Mouse (Mus musculus) layer of hippocampus, adult 18-20 months (tissue): ENCODE data around the gene Homer3. TPM values are rescaled to one million over a fixed set of nuclear protein-coding genes. Genes with fewer than 3 reads are reported as not detected.
A peak's percentile ranks its signal among the peaks of the same experiment; 100 is the strongest.

ENCODE experiments used
- DNase-seq, 2 experiments: peaks; one replicate each; pipeline ENCODE4 v3.0.0; 2022; ENCODE audit warnings: low spot score in 2 of 2
- total RNA-seq, 2 experiments: library from RNA; stranded (reverse); gene quantifications; 2 replicates each; pipeline ENCODE4 v1.2.3; 2021

The Homer3 gene
- total RNA-seq, 2 experiments from 2014 or later: 71.9 to 76.0 TPM

GRCm38 (mm10) chr8:70283136-70284077 lies 780 bp downstream of the Homer3 start:
- DNase-seq: no peak

- DNase-seq: no peak
Measured at GRCm38 (mm10) chr8:70284421-70284820, 1.8 kb downstream of the Homer3 start.

GRCm38 (mm10) chr8:70285304-70285703 lies 2.7 kb downstream of the Homer3 start:
- DNase-seq: no peak

- no peak for DNase-seq
Measured at GRCm38 (mm10) chr8:70286737-70287136, 4.1 kb downstream of the Homer3 start.

GRCm38 (mm10) chr8:70293988-70294405 lies 11.4 kb downstream of the Homer3 start:
- peak; percentile 56 to 74 for DNase-seq

- no peak for DNase-seq
Measured at GRCm38 (mm10) chr8:70300881-70301280, 18.3 kb downstream of the Homer3 start.

GRCm38 (mm10) chr8:70302358-70302890 lies 19.8 kb downstream of the Homer3 start, which contains the start of the genes Ddx49 and Cope:
Ddx49 (minus strand) TSS chr8:70302489.
Cope (plus strand) TSS chr8:70302518.
- DNase-seq: peak; percentile 91 to 98

GRCm38 (mm10) chr8:70302901-70303300 lies 20.3 kb downstream of the Homer3 start:
- no peak for DNase-seq

GRCm38 (mm10) chr8:70309311-70309710 lies 26.7 kb downstream of the Homer3 start:
- DNase-seq: no peak

- DNase-seq: no peak
Measured at GRCm38 (mm10) chr8:70313399-70313798, 30.8 kb downstream of the Homer3 start.

- DNase-seq: peak; percentile 82 to 92
Measured at GRCm38 (mm10) chr8:70315624-70316510, 33.2 kb downstream of the Homer3 start, which contains the start of gene Cers1. Cers1 (plus strand) TSS chr8:70315775.

- peak; percentile 89 to 95 for DNase-seq
Measured at GRCm38 (mm10) chr8:70316511-70317504, 34.2 kb downstream of the Homer3 start.

GRCm38 (mm10) chr8:70317872-70318271 lies 35.2 kb downstream of the Homer3 start:
- DNase-seq: no peak

GRCm38 (mm10) chr8:70323716-70324115 lies 41.1 kb downstream of the Homer3 start:
- no peak for DNase-seq

- no peak for DNase-seq
Measured at GRCm38 (mm10) chr8:70327512-70327911, 44.9 kb downstream of the Homer3 start.

GRCm38 (mm10) chr8:70329124-70329834 lies 46.7 kb downstream of the Homer3 start, which contains the start of gene Gdf1:
Gdf1 (plus strand) TSS chr8:70329817.
- DNase-seq: no peak

- no peak for DNase-seq
Measured at GRCm38 (mm10) chr8:70329835-70330740, 47.5 kb downstream of the Homer3 start.

- DNase-seq: peak; percentile 59 to 77
Measured at GRCm38 (mm10) chr8:70330741-70331364, 48.2 kb downstream of the Homer3 start.
